Mouse (Mus musculus) gastrocnemius, postnatal 14 days (tissue): ENCODE measurements at regions not wholly inside any gene's neighbourhood (a gene's known extent, or its start where the extent isn't known, plus 50 kb on each side); places are given as distances from the start of the nearest gene placed in this dataset.

Experiments used
- DNase-seq: peaks from one replicate; pipeline ENCODE4 v3.0.0; 2021; ENCODE audit warnings: mixed read lengths
- intact Hi-C: fragments of 180-260 bp; cut with DNase I; formaldehyde crosslinking; loops from one replicate; pipeline ENCODE4 v1.15.1; 2025; ENCODE audit warnings: low total_unique reads

- no peak for DNase-seq
- intact Hi-C loops = no loop called here
These were observed 59.4 kb upstream of the Nova1 start for GRCm38 (mm10) chr12:46878164-46878563.

- no peak for DNase-seq
- intact Hi-C loops = no loop called here
These were observed 51.4 kb upstream of the Nova1 start for GRCm38 (mm10) chr12:46870130-46870529.
